Mouse (Mus musculus) retina, postnatal 7 days (tissue): ENCODE measurements at regions not wholly inside any gene's neighbourhood (a gene's known extent, or its start where the extent isn't known, plus 50 kb on each side); places are given as distances from the start of the nearest gene placed in this dataset.

Experiments
- DNase-seq: peaks from one replicate; pipeline ENCODE4 v3.0.0-alpha.2; 2012; ENCODE audit warnings: low read depth, low spot score

DNA sequence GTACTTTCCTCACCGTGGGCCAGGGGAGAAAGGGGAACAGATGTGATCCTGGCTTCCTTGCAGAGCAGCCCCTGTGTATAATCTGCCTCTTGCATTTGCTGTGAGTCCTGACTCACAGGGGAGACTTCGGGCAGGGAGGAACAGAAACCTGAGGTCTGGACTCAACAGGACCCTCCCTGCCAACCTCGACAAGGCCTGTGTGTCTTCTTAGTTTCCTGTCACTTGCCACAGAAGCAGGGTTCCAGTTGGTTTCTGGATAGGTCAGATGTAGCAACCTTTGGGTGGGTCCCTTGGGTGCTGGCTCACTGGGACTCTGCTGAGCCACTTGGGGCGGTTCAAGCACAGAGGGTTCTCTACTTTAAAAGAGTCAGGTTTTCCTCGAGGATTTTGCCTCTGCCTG is 292.3 kb upstream of the Id2 start:
- no peak for DNase-seq

DNA sequence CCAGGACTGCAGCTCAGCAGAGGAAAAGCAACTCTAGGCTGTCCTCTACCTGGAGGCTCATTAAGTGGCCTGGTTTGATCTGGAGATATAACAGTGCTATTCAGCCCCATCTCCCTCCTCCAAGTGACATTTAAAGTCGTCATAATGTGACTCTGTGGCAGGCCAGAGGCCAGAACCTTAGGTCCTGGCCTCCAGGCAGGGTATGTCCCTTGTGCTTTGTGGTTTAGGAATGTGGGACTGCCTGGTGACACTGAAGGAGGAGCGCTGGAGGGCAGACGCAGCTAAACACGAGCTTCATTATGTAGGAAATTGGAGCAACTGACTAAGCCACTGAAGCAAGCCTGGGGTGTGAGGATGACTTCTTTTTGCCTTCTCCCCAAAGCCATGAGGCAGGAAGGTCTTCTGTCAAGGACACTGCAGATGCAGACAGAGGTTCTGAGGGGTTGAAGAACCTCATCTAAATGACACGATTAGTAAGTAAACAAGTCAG is 290.9 kb upstream of the Id2 start:
- DNase-seq, result no peak

DNA sequence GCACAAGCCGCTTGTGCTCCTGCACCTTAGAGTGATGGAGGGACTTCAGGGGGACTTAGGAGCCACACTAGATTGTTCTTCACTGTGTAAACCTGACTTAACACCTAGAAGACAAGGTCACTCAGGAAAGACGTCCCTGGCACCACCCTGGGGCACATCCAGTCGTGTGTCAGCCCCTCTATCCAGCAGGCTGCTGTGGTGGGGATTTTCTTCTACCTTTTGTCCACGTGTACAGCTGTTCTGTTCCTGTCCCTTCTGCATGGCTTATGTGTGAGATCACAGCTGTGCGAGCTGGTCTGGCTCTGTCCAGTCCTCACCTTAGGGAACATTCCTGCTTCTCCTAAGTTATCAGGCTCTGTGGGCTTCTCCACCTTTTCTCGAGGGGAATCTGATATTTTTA is 286.0 kb upstream of the Id2 start:
- no peak for DNase-seq

DNA sequence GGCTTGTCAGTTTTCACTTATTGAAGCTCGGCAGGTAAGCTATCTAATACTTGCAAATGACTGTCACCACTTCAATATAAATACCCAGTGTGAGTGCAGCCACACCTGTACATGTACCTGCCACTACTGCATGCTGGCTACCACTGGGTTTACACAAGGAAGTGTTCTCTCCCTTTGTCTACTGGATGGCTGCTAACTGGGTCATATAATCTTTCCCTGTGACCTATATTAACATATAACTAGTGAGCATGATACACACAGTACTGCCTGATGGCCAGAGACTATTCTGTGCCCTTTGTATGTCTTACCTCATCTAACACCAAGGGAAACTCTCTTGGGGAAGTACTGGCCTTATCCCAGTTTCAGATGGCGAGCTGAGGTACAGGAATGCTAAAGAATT is 285.5 kb upstream of the Id2 start:
- DNase-seq, result no peak

DNA sequence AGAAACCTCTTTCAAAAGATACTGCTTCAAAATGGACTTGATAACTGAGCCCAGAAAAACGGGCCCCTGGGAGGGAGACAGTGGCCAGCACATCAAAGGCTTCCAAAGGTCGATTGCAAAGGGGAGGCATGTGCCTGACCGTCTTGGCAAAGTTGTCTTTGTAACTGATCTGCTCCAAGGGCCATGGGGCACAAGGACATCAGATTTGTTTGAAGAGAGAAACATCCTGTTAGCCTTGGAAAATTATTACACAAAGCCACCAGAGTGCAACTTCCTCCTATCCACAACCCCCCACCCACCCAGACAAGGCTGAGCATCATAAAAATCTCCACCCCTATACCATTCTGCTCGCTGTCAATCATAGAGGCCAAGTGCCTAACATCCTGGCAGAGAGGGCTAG is 284.7 kb upstream of the Id2 start:
- DNase-seq, result no peak

DNA sequence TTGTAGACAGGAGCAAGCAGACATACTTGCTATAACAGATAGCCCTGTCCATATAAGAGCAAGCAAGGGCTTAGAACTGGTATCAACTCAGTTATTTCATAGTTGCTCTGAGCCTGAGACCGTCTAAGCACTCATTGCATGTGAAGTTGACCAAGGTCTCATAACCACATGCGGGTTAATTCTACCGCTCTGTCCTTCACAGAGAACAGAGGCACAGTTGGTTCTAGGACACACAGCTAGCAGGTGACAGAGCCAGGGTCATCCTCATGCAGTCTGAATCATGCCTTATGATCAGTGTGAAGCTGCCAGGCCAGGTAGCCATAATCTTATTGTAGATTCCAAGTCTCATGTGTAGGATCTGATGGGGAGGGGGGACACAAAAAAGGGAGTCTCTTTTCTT is 283.1 kb upstream of the Id2 start:
- no peak for DNase-seq

DNA sequence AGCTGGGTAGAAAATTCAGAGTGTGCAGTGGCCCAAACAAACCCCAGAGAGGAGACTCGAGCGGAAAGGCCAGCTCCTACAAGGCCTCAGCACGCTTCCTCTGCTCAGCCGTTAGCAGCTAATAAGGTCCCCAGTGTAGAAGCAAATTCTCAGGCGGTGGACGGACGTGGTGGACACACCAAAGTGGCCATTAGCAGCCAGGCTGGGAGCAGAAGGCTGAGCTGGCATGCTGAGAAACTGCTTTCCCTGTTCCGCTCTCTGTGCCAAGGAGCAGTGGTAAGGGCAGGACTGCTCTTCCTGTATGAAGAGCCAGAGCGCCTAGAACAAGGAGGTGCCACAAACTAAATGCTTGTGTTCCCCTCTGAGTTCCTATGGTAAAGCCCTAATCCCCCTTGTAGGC is 282.1 kb upstream of the Id2 start:
- no peak for DNase-seq

DNA sequence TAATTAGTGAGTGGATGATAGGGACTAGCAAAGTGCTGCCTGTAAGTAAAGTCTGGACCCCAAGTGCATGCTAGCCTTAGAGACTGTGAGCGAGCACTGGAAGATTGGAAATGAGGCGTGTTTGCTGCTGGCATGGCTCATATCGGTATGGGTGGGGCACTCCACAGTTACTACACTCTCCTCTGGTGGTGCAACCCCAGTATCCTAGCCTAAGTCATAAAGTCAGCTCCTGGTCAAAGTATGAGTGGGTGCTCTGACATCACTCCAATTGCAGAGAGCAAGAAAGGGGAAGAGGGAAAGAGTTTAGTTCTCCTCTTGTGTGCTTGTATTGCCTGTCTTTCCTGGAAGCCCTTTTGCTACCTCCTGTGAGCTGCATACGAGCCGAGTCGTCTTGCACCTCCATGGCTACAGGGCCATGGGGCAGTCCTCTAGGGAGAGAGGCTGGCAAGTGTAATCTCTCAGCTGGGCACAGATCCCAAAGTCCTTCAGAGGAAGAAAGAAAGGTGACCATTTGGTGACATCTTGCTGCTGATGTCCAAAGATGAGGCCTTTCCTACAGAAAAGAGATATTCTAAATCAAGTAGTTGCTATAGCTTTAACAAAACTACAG is 281.2 kb upstream of the Id2 start:
- no peak for DNase-seq

DNA sequence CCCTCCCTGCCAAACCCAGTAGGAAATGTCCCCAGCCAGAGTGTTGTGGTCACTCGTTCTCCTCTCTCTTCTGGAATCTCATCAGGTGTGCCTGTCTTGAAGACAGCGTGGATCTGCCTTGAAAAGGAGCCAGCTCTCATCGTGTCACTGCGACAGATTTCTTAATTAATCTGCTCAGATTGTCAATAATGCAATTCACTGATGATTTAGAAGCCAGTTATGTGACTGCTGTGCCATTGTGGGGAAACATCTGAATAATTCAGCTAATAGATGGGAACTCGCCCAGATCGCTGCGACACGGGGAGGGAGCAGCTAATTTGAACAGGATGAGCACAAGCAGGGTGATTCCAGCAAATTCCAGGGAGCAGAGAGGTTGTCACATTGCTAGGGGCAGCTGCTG is 279.5 kb upstream of the Id2 start:
- DNase-seq, result no peak

DNA sequence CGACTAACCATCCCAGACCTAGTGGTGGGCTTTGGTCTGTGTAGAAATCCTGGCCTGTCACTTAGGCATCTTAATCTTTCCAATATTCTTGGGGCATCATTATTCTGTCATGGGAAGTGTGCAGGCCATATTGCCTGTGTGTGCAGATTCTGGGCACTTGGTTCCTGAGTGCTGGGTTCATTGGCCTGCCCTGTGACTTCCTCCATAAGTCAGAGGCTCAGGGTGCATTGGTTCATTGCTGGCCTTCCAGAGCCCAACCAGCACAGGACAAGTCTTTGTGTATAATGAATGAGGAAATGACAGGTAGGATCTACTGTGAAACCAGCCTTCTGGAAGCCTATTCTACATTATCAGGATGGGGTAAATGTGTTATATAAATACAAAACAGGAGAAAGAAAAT is 270.6 kb upstream of the Id2 start:
- DNase-seq, result no peak

DNA sequence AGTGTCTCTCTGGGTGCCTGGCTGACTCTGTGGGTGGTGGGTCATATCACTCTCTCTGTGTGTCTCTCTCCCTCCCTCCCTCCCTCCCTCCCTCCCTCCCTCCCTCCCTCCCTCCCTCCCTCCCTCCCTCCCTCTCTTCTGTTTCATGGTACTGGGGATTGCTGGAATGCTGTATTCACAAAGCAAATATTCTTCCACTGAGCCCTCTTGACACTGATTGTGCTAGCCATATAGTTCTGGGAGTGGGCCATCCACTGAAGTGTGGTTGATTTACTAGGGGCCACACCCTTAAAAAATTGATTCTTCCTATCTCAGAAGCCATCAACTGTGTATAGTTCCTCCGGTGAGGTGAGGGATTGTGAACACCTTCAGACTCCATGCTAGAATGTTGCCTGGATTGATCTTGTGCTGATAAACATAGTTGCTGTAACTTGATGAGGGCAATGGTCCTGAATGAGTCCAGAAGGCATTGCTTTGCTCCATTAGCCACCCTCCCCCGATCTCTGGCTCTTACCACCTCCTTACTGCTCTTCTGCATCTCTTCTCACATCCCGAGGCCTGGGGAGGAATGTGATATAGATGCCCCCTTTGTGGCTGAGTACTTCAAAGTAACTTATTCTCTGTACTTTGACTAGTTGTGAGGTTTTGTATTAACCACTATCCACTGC is 268.8 kb upstream of the Id2 start:
- DNase-seq, result no peak

DNA sequence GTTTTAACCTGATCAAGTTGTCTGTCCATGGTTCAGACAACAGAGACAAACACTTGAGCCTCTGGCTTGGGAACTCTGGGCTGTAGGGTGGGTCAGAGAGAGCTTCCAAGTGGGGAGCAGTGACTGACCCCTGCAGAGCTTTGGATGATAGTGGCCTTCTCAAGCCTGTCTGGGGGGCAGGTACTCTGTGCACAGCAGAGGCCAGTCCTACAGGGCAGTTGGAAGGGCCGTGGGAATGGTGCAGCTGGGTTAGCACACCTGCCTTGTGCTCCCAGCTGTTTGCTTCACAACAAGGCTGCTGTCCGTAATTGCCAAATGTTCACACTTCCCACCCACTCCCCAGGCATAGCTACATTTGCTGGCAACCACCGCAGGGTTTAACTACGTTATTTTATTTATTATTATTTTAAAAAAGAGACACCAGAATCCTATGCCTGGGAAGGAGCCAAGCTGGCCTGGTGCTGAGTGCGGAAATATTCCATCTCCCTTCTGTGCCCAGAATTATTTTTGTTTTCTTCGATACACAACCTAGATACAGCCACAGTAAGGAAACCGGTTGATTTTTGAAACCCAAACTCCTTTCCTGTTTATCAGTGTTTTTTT is 268.1 kb upstream of the Id2 start:
- no peak for DNase-seq

DNA sequence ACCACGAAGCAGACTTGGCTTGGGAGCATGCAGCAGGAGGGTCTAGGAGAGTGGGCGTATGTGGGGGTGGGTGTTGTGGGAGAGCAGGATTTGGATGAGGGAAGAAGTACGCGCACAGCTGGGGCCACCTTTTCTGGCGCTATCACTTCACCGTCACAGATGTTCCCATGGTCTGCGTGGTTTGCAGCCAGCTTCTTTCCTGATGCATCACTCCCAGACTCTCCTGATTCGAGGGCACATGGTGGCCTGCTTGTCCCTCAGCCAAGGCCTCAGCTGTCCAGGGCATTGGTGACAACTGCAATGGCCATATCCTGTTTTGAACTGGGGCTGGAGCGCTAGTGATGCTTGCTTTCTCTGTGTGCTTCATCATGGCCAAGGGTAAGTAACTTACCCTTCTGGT is 266.9 kb upstream of the Id2 start:
- DNase-seq, result no peak

DNA sequence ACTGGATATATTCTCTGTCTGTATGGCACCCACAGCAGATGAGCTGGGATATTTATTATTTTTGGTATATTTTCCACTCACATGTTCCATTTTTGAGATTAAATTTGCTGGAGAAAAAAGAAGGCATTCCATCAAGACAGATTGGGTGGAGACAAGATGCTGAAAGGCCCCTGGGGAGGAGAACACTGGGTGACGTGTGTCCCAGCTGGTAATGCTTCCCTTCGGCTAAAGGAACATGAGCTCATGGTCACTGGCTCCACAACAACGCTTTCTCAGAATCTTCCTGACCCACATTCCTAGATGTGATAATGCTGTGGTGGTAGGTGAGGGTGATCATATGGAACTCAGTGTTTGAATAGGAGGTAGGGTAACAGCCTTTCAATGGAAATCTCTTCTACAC is 266.4 kb upstream of the Id2 start:
- DNase-seq, result no peak

DNA sequence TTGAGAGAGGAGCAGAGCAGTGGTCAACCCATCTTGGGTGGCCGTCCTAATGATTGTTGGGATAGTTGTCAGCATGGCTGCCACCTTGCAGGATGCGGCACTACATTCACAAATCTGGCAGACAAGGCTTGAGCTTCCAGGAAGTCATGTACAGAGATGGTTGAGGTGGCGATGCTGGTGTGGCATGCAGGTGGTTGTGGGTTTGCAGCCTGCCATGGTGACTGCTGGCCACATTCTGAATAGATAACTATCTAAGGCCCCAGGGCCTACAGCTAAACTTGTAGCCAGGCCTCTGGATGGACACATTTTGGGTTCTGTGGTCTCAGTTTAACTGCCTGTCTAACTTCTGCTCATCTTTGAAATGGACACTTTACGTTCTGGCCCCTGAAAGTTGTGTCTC is 265.8 kb upstream of the Id2 start:
- DNase-seq, result no peak

DNA sequence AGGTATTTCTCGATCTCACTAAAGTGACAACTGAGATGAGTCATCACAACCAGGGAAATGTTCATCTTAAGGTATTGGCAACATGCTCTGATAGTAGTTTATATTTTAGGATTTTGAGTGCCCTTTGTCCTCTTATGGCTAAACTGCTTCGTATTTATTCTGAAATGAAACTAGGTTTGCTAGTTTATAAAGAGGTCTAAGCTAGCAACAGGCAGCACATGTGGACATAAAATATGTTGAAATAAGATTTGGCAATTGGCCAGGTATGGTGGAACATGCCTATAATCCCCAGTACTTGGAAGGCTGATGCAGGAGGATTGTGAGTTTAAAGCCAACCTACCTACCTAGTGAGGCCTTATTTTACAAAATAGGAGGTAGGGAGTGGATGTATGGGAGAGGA is 263.8 kb upstream of the Id2 start:
- no peak for DNase-seq

DNA sequence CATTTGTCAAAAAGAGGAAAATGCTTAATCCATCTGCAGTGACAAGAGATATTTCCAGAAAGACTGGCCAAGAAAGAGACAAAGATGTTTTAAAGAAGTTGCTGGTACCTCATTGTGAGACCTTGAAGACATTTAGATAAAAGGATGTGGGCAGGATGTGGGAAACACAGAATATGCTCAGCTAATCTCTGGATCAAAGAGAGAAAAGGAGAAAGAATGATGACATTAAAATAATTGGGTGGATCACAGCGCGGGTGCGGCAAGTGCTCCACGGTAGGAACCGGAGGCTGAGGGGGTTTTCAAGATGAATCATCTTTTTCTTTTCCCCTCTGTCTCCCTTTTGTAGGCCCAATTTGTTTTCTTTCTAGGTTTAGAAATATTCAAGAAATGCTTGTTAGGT is 263.0 kb upstream of the Id2 start:
- DNase-seq, result no peak

DNA sequence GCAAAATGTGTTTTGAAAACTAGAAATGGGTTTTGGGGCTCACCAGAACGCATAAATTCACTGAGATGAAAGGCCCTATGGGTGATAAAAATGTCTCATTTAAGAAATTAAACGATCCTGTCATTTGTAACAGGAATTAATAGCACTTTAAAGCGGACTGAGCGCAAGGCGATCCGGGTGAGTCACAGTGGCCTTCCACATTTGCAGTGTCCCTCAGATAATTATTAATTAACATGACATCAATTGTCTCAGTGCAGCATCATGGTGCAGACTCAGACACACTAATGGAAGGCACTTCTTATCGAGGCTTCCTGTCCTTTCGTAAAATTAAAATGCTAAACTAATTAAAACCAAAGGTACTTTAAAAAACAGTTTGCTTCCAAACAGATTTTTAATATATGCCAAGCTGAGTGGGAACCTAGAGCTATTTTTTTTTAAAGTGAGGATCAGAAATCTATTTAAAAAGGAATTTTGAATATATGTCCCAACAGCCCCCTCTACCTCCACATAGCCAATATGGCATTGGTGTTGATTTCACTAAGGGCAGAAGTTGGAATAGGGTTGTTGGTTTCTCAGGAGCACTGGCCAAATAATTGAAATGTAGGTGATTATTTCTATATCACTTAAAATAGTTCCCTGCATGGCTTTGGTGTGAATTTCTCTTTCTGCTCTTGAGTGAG is 262.0 kb upstream of the Id2 start:
- no peak for DNase-seq

DNA sequence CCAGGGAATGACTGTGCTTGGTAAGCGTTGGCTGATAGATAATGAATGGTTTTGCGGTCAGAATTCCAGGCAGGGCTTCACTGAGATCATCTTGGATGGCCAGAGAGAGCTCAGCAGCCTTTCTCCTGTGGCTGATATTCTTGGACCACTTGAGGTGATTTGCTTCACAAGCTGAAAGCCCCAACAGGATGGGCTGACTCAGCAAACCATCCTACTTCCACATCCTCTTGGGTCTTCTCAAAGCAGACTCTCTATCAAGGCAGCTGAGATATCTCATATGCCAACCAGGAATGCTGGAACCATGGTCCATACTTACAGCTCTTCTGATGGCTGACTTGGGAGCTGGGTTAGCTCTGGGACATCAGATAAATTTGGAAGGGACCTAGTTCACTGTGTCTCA is 259.8 kb upstream of the Id2 start:
- DNase-seq, result no peak

DNA sequence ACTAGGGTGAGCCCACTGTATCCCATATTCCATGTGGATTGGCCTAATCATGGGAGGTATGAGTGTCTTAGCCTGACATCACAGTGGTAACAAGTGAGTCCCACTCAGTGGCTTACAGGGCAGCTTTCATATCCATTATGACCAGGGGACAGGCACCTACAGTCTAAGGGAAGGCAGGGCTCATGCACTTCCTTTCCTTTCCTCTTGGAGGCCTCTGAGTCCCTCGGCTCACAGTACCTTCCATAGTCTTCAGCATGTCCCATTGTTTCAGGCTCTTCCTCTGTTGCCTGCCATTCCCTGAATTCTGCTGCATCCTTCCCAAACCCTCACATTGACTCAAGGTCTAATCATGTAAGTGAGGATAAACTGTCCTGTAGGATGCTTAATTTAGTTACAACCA is 258.3 kb upstream of the Id2 start:
- DNase-seq, result no peak

DNA sequence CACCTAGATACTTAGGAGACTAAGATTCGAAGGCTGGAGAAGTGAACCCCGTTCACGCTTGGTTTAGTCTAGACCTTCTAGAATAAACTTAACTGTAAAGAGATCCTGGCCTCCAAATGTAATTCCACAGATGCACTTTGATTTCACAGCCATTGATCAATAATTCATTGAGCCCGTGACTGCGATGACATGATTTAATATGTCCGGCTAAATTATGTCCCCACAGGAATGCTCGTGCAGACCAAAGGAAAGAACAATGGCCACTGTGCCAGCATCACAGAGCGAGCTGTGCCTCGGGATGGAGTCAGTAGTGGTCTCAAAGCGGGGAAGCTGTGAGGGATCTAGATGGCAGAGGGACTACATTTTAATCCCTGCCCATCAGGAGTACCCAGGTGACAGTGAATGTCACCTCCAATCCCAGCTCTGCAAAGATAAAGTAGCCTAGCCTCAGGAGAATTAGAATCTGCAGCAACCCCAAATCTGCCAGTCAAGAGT is 256.5 kb upstream of the Id2 start:
- no peak for DNase-seq

DNA sequence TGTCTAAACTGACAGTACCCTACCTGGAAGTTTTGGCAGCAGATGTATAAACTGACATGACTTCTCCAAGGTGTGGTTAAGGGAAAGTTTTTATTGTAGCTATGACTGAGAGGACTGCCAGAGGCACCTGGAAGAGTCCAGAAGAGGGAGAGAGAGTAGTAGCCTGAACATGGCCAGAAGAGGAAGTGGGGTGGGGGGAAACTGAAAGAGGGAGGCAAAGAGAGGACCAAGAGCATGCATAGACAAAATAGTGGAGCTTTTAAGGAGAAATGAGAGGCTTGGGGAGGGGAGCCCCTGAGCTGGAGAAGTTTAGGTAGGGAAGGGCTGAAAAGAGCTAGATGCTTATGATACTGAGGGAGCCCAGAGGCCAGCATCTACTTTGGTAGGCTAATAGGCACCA is 255.2 kb upstream of the Id2 start:
- no peak for DNase-seq

DNA sequence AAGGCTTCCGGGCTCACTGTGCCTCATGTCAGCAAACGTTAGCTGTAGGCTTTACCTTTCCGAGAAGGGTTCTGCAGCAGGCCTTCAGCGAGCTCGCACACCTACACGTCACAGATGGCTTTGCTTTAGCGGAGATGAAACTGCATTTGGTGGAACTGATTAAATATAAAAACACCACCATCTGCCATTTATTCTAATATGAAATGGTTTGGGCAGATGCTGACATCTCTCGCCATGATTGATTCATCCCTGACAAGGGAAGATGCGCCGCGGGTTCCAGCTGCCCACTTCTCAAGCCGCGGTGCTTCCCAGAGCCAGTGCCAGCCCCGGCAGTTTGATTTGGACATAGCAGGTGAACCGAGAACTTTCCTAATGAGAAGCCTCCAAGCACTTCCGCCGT is 247.4 kb upstream of the Id2 start:
- DNase-seq, result no peak
